Mouse (Mus musculus) erythroblast, adult 5-6 weeks (primary cell): ENCODE results near the gene Acap3. TPM values are rescaled to one million over a fixed set of nuclear protein-coding genes. Genes with fewer than 3 reads are reported as not detected.

Source experiments
- ATAC-seq: replicated peaks from 2 replicates; pipeline ENCODE4 v1.8.0; 2016; ENCODE audit warnings: moderate number of reproducible peaks, mild to moderate bottlenecking, moderate TSS enrichment, inconsistent platforms; ENCODE audit not compliant: poor library complexity, low FRiP score, severe bottlenecking
- total RNA-seq, 2 experiments: library from RNA; stranded (forward) in 1 of 2; stranded (reverse) in 1 of 2; fragments of 150-400 nt in 1 of 2; fragments of 200-764, 138-1000 nt in 1 of 2; gene quantifications; 2 replicates each; pipeline versions ENCODE4 v1.2.3 to v1.2.4; 2015 to 2017; ENCODE audit warnings: low replicate concordance in 2 of 2

Gene Acap3
- total RNA-seq, 2 experiments from 2014 or later = 4.3 to 10.0 TPM

DNA sequence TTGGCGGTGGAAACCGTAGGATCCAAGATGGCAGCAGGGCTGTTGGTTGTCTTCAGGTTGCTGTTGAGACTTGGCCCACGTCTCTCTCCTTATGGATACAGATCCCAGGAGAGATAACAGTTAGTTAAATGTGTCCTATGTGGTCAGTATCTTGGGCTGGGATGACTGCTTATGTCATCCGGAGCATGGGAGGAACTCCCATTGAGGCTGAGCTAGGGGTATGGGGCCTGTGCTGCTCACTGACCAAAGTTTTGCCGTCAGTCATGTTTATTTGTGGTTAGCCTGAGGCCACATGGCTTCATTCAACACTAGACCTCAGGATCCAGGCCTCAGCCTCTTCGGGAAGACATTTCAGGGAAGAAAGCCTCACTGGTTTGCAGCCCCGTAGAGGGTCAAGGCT lies 20.2 kb upstream of the Acap3 start:
- no peak for ATAC-seq

- ATAC-seq = no peak
Measured at GRCm38 (mm10) chr4:155883587-155883986, 8.0 kb upstream of the Acap3 start.

GRCm38 (mm10) chr4:155886330-155886729 lies 5.3 kb upstream of the Acap3 start:
- no peak for ATAC-seq

- no peak for ATAC-seq
Measured at GRCm38 (mm10) chr4:155887674-155888073, 3.9 kb upstream of the Acap3 start.

DNA sequence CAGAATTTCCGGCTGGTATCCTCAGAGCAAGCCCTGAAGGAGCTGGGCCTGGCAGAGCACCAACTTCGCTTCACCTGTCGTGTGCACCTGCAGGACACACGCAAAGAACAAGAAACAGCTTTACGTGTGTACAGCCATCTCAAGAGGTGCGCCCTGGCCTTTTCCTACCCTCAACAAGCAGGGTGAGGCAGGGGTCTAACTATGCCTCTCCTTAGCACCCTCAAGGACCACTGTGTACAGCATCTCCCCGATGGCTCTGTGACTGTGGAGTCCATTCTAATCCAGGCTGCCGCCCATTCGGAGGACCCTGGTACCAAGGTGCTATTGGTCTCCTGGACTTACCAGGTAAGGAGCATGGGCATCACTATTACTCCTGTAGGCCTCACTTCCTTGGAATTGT lies 3.4 kb upstream of the Acap3 start:
- ATAC-seq = no peak

DNA sequence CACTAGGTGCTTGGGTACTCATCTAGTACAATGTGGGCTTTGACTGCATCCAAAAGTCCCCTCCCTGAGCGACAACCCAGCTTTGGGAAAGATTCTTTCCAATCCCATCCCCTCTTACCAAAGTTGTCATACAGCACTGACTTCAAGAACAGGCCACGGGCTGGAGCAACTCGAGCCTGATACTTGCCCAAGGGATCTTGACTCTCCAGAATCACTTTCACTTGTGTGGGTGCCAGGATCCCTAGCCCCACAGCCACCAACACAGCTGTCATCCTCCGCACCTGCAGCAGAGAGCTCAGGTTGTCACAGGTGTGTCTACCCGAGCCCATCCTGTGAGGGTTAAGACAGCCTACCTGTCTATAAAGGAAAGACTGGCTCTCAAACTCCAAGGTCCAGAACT lies 2.3 kb upstream of the Acap3 start:
- no peak for ATAC-seq

DNA sequence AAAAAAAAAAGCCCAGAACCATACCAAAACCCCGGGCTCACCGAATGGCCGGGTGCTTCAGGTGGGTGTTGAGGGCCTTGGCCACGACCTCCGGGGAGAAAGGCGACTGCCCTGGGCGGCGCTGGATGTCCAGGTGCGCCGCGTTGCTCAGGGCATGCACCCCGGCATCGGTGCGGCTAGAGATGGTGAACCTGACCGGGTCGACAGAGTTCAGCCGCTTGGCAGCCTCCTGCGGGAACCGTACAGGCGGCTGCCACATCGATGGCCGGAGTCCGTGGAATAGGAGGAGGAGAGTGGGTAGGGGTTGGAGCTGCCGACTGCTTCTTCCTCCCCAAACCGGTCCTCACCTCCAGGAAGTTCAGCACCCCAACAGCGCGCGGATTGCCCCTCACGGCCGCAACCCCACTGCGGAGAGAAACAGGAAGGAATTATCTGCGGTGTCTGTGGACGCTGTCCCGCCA lies 581 bp upstream of the Acap3 start:
- no peak for ATAC-seq

GRCm38 (mm10) chr4:155892017-155892416 lies 395 bp downstream of the Acap3 start:
- ATAC-seq = peak; percentile 62

DNA sequence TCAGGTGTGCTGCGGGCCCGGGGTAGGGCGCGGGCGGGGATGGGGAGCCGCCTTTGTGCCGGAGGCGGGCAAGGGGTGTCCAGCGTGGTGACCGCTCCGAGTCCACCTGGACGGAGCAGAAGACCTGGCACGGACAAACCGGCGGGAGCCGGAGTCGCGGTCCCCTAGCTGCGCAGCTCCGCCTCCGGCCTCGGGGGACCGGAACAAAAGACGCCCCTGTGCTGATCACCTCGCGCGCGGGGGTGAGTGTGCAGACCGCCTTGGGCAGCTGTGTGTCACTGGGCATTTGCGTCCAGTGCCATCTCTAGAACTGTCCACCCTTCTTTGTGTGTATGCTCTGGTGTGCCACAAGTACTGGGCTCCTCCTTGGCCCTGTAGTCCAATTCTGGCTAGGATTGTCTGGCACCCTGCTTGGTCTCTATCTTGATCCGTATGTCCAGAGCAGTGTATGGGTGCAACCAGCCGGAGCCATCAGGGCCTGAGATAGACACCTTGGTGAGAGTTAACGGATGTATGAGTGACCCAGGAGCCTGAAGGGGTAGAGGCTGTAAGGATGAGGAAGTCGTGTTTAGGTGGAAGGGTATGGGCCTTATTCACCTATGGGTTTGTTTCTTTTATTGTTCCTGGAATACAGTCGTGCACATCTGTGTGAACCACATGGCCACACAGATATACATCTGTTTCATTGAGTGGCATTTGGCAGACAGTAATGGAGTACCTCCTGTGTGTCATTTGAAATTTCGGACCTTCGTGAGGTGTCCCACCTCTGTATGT lies 1.0 kb downstream of the Acap3 start:
- peak; percentile 7 for ATAC-seq

GRCm38 (mm10) chr4:155893212-155893690 lies 1.6 kb downstream of the Acap3 start:
- no peak for ATAC-seq

GRCm38 (mm10) chr4:155894311-155894881 lies 2.8 kb downstream of the Acap3 start:
- ATAC-seq = peak; percentile 68

DNA sequence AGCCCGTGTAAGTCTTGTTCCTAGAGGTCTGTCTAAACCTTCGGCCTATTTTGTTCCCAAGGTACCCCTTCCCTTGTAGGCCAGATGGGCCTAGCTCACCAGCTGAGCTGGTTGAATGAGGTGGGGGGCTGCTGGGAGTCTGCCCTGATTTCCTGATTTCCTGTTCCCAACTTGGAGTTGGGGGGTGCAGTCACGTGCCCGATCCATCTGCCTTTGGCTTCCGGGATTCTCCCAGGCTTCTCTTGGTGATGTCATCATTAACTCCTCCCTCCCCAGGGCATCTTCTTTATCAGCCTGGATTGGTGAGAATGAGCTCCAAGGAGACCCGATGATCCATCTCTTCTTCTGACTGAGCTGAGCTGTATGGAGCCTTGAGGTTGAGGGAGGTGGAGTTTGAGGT lies 3.6 kb downstream of the Acap3 start:
- no peak for ATAC-seq

- no peak for ATAC-seq
Measured at GRCm38 (mm10) chr4:155895826-155896225, 4.2 kb downstream of the Acap3 start.

DNA sequence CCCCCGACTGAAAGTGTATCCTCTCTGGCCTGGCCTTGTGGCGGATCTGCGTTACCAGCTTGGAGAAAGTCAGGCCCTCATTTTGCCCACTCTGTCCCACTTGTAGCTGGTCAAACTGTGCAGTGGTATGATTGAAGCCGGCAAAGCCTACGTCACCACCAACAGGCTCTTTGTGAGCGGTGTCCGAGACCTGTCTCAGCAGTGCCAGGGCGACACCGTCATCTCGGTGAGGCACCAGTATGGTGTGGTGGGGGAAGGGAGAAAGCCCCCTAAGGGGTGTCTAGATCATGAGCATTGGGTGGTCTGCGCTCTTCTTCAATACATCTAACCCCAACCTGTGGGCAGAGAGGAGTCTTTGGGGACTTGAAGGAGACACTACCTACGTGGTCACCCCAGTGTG lies 4.8 kb downstream of the Acap3 start:
- ATAC-seq = no peak

DNA sequence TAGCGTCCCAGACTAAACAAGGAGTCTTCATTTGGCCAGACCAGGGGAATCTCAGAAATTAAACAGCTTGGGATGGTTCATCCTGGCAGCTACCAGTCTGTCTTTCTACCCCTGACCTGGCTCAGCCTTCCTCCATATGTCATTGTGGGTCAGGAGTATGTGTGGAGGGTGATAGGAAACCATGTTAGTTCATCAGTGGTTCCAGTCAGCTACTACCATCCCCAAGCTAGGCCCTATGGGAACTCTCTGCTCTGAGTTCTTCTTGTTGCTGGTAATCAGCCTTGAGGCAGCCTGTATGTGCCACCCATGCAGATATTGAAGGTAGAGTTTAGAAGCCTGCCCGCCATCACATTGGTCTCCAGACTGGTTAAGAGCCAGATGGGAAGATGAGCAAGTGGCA lies 6.7 kb downstream of the Acap3 start:
- ATAC-seq = no peak

DNA sequence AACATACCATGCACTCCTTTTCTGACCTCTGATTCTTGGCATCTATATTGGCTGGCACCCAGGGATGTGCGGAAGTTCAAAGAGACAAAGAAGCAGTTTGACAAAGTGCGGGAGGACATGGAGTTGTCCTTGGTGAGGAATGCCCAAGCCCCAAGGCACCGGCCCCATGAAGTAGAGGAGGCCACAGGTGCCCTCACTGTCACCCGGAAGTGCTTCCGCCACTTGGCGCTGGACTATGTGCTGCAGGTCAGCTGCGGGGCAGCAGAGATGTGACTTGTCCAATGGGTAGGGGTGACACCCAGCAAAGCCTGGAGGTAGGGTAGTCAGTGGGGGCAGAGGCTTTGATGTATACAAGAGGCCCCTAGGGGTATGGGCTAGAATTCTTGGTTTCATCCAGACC lies 7.7 kb downstream of the Acap3 start:
- no peak for ATAC-seq

DNA sequence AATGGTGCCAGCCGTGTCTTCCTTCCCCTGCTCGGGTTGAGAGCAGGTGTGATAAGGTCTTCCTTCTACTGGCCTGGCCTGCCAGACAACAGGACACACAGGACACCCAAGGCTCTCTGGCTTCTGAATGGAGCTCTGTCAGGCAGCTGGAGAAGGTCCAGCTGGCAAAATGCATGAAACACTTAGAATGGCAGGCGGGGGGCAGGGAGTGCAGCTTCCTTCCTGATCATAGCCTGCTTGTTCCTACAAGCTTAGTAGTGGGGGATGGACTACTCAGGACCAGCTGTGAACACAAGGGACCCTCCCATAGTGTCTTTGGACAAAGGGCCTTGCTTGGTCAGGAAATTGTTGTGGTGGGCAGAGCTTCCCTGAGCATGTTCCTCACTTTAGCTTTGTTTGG lies 9.6 kb downstream of the Acap3 start:
- ATAC-seq = no peak

DNA sequence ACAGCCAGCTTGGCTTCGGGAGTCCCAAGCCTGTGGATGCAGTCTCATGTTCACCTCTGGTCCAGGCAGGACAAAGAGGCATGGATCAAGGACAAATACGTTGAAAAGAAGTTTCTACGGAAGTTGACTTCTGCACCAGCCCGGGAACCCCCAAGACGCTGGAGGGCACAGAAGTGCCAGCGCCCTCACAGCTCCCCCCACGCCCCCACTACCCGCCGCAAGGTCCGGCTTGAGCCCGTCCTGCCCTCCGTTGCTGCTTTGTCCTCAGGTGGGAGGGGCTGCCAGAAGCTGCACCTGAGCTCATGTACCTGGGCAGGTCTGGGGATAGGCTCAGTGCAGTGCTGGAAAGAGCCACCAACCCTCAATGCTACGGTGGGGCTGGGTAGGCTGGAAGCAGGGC lies 11.6 kb downstream of the Acap3 start:
- no peak for ATAC-seq

DNA sequence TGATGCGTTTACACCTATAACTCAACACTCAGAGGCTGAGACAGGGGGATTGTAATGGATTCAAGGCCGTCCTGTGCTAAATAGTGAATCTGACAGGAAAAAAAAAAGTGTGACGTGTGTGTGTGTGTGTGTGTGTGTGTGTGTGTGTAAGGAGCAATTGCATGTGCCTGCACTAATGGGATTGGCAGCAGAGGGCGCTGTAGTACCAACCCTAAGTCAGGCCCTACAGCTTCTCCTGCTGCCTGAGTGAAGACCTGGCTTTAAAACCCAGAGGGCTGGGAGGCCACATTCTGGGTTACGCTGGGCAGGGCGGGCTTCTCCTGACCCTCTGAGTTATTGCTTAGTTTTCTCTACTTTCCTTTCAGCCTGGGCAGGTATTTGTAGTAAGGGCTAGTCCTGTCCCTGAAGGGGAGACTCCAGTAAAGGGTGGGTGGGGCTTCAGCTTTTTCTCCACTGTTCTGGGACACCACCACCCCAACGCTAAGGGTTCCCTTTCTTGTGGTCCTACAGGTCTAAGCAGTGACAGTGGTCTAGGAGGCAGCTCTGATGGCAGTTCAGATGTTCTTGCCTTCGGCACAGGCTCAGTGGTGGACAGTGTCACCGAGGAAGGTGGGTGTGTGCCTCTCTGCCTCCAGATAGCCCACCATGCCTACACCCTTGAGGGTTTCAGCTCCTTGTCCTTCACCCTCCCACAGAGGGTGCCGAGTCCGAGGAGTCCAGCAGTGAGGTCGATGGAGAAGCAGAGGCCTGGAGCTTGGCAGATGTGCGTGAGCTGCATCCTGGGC lies 12.9 kb downstream of the Acap3 start:
- ATAC-seq = no peak

GRCm38 (mm10) chr4:155905634-155906033 lies 14.0 kb downstream of the Acap3 start:
- ATAC-seq = no peak

- no peak for ATAC-seq
Measured at GRCm38 (mm10) chr4:155906125-155906524, 14.5 kb downstream of the Acap3 start.
